Mouse (Mus musculus): ENCODE measurements around the gene Ywhaq.
A peak's percentile ranks its signal among the peaks of the same experiment; 100 is the strongest.

Gene Ywhaq

DNA sequence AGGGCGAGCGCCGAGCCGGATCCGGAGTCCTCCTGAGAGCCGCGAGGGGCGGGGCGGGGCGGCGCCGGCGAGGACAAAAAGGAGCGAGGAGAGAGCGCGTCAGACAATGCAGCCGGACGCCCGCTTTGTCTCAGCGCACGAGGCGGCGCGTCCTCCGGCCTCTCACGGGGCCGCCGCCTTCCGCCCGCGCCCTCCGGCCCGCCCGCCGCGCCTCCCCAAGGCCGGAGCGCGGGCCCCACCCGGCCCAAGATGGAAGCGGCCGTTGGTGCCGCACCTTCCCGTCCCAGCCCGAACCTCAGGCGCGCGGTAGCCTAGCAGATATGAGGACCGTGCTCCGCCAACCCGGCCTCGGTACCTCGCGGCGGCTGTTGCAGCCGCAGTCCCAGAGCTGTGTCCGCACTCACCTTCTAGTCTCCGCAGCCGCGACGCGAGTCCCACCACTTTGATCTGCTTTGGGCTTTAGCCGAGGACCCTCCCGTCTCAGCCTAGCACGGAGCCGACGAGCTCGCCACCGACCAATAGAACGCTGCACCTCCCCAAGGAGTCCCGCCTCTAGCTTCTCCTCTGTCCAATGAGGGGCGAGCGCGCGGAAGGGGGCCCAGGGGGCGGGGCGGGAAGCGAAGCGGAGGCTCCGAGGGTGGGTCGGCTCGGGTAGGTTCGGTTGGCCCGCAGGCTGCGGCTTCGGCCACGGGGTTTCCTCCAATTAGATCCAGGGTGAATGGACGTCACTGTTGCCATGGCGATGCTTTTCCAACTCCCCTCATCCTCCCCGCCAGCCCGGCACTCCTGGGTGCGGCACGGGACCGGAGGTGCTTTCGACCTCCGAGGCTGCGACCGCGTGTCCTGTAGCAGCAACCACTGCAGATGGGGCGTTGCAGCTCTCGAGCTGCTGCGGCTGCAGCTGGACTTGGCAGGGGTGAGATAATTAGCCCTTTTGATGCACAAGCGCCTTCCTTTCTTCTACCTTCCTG lies at the start of gene Ywhaq:
Gene Ywhaq (minus strand): TSS at position 538 of the 971 bp plus-strand sequence.
- DNase-seq (ENCODE audit: low read depth): peak; percentile 97

DNA sequence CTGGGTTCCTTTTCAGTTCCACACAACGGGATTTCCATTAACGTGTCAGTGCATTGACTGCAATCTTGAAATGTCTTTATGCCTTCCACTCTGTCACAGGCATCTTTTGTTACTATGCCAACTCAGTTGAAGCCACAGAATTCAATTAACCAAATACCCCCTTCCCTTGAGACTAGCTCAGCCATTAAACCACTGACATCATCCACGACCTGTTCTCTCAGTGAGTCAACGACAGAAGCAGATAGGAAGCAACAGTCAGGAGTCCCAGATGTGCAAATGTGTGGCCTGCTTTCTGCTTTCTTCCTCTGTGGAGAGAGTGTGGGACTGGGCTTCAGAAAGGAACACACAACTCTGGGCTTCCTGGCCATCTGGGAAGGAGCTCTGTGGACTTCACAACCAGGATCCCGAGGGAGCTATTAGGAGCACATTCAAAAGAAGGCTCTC lies 46.0 kb upstream of the Ywhaq start:
- peak; percentile 36 for DNase-seq (ENCODE audit: low read depth)

DNA sequence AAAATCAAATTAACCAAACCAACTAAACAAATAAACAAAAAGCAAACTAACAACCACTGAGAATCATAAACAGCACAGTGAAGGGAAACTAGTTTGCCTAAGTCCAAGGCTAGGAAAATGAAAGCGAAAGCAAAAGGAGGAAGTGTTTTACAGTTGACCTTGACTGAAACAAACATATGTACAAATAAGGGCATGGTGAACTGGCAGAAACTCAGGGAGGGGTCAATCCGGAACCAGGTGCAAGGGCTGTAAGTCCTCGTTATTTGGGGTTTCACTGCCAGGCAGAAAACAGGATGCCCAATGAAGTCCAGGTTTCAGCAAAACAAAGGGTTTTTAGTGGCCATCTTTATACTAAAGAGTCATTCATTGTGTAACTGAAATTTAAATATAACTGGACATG lies 45.2 kb upstream of the Ywhaq start:
- peak; percentile 78 for DNase-seq (ENCODE audit: low read depth)

DNA sequence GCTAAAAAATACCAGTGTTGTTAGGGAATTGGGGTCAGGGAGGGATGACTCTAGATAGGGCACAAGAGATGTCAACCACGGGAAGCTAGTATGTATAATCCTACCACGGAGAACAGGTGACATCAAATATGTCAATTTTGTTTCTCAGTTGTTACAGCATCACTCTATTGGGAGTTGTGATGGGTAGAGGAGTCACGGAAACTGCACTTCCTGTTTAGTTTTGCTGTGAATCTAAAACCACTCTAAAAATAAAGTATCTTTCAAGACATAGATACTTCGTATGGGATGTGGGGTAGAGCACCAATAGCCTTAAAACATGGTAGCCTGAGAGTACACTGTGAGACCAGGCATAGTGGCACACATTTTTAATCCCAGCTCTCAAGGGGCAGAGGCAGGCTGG lies 42.2 kb upstream of the Ywhaq start:
- DNase-seq (ENCODE audit: low read depth): peak; percentile 60

DNA sequence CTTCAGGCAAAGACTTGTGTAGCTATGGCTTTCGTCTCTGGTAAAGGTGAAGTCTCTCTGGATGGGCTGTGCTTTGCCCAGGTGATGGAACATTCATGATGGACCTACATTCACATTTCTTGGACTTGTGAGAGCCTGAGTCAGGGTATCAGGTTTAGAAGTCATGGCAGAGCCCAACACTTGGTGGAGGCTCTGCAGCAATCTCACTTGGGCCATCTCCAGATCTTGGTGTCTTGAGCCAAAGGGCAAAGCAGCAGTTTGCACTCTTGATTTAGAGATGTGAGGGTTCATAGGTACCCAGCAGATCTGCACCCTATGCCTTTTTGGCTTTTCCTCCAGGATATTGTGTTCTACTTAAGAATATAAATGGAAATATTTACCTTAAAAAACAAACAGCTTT lies 38.6 kb upstream of the Ywhaq start:
- DNase-seq (ENCODE audit: low read depth): no peak

DNA sequence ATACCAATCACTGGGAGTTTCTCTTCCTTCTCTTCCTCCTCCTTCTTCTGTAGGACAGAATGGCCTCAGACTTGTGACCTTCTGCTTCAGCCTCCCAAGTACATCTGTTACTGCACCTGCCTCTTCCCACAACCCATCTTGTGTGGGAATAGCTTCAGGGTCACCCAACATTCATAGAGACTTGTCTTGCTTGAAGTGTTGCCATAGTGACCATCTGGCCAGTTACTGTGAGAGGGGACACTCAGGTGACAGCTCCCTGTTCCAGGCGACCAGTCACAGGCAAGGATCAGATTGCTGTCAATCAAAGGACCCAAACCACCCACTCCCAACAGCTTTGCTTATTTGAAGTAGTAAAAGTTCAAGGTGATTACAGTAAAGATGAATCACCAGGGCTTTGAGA lies 34.3 kb upstream of the Ywhaq start:
- no peak for DNase-seq (ENCODE audit: low read depth)

DNA sequence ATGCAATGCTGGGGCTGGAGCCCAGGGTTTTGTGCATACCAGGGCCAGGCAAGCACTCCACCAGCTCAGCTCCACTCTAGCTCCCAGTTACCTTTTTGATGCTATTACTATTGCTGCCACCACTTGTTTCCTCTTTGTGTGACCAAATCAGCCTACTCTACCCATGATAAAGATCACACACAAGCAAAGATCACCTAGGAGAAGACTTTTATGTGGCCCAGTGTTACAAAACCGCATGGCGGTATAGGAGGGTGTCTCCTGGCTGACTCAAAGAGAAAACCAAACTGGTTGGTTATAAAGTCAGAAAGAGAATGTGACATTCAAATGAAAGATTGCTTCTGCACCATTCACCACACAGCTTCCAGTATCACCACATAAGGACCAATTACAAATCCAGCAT lies 33.9 kb upstream of the Ywhaq start:
- DNase-seq (ENCODE audit: low read depth): peak; percentile 89

DNA sequence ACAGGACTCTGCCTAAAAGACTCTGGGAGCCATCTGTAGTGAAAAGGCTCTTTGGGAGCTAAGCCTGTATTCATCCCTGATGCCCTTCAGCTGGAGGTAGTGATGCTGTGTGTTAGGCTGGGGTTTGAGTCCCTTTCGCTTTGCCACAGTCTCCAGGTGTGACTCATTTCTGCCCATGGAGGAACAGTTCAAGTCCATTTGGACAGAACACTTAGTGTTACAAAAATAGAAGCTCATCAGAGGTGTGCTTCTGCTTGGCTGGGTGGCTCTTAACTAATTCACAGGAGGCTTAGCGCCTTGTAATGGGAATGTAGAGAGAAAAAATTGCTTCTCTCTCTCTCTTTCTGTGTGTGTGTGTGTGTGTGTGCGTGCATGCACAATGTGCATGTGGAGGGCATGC lies 26.3 kb upstream of the Ywhaq start:
- no peak for DNase-seq (ENCODE audit: low read depth)

DNA sequence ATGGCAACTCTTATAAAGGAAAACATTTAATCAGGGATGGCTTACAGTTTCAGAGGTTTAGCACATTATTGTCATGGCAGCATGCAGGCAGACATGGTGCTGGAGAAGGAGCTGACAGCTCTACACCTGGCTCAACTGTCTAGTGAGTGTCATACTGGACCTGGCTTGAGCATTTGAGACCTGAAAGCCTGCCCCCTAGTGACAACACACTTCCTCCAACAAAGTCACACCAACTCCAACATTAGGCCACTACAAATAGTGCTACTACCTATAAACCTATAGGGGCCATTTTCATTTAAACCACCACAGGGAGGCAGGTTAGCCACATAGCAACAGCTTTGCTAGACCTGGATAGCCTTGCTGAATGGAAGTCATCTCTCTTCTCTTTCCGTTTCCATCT lies 24.4 kb upstream of the Ywhaq start:
- peak; percentile 38 for DNase-seq (ENCODE audit: low read depth)

DNA sequence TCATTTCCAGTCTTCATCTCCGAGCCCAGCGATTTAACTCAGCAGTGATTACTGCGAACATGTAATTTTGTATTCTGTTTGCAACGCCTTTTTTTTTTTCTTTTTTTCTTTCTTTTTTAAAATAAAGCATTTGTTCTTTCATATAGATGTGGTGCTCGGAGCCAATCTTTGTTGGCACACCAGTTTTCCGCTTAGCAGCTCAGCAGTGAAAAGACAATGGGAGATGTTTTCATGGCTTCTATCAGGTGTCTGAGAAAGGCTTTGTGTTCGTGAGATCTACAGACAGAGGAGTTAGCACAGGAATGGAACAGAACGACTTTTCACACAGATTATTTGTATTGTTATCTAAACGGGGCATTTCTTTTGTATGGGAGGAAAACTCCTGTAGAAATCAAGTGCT lies 22.0 kb upstream of the Ywhaq start:
- DNase-seq (ENCODE audit: low read depth): no peak

DNA sequence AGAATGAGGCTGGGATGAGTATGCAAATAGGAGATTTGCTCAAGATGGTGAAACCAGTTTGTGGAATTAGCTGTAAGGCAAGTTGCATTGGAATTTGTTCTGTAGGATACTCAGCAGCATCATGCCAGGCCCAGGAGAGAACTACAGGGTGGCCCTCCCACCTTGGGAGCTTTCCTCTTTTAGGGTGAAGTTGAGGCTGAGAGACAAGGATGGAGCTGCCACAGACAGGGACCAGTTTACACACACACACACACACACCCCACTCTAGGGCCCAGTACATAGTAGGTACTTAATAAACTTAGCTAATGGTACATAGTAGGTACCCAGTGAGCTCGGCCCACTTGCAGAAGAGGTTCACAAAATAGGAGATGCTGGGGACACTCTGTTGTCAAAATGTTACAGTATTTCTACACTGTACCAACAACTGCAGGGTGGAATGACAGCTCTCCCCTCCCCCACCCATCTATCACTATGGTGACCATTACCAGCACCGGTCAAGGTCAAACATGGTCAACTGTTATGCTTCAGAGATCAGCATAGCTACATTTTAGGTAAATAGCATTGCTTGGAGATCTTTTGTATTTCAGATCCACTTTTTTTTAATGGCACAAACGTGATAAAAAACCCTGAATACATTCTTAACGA lies 21.4 kb upstream of the Ywhaq start:
- no peak for DNase-seq (ENCODE audit: low read depth)

DNA sequence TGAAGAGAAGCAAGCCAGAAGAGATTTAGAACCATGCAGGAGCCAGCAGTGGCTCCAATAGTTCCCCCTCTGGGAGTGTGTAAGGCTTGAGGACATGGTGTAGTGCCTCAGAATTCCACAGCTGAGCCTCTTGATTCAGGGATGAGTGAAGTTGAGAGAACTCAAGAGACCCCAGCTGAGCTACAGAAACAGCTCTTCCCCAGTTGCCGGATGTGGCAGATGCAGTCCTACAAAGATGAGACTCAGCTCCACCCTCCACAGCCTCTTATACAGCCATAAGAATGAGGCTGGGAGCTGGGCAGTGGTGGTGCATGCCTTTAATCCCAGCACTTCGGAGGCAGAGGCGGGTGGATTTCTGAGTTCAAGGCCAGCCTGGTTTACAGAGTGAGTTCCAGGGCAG lies 20.9 kb upstream of the Ywhaq start:
- no peak for DNase-seq (ENCODE audit: low read depth)

DNA sequence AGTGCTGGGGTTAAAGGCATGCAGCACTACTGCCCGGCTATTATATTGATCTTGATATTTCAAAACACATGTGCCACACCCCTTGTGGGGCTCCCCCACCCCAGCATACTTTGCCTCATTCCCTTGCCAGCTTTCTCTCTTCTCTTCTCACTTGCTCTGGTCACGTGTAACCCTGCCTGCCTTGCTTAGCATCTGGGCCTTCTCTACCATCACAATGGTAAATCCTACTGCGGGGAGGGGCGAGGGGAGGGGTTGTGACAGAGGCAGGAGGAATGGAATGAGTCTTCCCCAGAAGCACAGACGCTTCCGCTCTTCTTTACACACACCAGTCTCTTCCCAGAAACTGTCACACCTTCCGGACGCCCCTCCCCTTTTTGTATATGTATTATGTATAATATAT lies 14.5 kb upstream of the Ywhaq start:
- DNase-seq (ENCODE audit: low read depth): no peak

DNA sequence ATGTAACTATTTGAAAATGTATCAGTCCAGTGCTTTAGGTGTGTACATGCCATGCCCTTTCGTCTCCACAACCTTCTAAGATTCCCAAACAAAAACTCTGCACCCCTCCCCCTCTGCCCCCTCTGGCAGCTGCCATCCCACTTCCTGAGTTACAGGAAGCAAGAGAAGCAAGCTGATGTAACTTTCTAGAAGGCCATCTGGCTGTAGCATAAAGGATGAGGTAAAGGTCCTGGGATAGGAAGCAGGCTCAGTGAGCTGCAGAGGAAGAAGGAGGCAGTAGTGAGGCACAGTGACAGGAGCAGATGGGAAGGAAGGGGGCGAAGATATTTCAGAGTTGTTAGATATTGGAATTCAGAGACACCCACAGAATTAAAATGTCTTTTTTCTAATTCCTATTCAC lies 13.6 kb upstream of the Ywhaq start:
- DNase-seq (ENCODE audit: low read depth): no peak

DNA sequence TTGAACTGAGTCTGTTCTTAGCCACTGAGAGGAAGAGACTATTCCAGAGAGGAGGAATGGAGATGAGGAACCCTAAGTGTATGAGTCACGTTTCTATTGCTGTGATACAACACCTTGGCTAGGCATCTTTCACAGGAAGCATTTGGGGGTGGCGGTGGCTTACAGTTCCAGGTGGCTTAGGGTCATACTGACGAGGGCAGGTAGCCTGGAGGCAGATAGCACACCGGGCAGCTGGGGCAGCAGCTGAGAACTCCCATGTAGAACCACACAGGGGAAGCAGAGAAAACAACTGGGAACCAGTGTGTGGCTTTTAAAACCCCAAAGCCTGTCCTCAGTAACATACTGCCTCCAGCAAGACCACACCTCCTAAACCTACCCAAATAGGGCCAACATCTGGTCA lies 12.7 kb upstream of the Ywhaq start:
- DNase-seq (ENCODE audit: low read depth): no peak

DNA sequence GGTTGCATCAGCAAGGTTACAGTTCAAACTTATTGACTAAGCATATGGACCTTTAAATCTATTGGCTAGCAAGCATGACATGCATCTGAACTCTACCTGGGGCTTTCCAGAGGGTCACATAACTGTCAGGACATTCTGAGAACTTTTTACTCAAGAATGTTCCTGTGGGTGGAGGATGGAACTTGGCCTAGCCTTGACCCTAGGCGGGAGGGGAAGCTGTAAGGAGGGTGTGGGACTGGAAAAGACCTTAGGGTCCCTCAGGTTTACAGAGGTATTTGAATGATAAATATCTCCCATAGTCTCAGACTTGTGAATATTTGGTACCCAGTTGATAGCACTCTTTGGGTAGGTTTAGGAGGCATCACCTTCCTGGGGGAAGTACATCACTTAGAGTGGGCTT lies 11.6 kb upstream of the Ywhaq start:
- DNase-seq (ENCODE audit: low read depth): no peak

DNA sequence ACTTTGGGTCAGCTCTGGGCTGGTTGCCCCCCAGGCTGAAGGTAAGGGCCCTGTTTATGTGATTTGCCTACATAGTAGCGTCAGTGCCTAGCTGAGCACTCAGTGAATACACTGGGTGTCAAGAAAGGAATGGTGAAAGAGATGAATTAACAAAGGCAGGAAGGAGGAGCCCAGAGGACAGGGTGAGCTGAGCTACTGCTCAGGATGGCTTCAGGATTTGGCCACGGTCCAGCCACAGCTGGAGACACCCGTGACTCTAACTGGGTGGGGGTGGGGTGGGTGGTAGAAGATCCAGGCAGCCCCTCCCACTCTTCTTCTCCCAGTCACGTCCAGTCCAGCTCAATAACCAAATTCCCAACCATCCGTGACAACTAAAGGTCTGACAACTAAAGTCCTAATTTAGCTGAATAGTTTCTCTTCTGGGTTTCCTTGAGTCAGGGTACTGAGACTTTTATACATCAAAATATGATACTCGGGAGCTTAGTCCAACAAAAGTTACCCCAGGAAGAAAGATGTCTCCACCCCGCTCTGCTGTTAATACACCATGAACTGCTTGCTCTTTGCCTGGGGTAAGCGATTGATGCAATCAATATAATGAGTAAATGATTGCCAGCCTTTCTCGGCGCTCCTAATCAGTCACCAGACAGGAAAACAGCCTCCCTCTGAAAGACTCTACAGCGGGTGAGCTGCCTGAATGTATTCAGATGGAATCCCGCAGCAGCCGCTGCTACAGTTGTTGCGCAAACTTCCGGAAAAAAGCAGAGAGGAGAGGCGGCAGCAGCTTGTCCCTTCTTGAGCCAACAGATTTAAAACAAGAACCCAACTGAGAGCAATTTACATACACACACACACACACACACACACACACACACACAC lies 8.9 kb upstream of the Ywhaq start:
- peak; percentile 49 for DNase-seq (ENCODE audit: low read depth)

DNA sequence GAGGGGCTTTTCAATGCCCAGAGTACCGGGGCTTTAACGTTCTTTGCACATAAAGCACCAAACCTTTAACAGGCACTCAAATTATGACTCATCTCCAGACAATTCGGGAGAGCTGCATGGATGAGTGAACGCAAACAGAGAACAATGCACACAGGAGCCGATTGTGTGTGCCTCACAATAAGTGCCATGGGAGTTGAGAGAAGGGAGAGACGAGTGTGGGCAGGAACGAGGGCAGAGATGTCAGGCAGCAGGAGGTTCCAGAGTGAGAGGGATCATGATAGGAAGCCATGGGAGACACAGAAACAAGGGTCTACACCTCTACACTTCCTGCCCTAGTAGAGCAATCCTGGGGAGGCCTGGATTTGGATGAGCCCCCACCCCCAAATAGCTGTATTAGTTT lies 7.2 kb upstream of the Ywhaq start:
- DNase-seq (ENCODE audit: low read depth): no peak

DNA sequence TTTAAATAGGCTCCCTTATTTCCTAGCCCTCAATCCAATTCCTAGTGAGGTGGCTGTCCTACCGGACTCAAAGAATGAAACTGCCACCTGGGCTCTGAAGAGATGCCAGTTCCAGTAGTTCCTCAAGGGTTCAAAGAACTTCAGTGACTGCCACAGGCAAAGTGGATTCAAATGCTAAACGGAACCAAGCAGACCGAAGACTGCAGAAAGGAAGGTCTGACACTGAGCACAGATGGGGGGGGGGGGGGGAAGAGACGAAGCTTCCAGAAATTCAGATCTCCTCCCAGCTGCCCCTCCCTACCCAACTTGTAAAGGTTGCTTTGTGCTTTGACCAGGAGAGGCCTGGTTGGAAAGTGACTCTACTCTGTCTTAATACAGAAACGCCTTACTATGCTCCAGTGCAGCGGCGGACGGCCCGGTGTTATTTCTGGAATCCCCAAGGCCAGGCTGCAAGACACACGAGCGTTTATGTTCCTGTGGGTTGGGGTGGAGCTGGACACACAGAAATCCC lies 1.2 kb upstream of the Ywhaq start:
- DNase-seq (ENCODE audit: low read depth): peak; percentile 43

DNA sequence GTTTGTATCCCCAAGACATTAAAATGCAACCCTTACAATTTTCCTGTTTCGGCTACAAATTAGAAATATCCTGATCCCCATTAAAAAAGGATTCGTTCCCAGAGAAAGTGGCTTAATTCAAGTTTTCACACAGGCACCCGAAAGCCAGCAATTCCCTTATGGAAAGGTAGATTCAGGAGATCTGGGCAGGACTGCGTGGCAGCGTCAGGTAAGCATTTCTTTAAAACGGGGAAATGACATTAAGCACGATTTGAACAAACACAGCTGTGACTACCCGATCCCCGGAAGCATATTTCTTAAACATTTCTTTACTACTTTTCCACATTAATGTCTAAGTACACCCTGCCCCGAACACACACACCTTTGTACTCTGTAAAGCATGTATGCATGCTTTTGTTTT lies 646 bp upstream of the Ywhaq start:
- DNase-seq (ENCODE audit: low read depth): no peak

DNA sequence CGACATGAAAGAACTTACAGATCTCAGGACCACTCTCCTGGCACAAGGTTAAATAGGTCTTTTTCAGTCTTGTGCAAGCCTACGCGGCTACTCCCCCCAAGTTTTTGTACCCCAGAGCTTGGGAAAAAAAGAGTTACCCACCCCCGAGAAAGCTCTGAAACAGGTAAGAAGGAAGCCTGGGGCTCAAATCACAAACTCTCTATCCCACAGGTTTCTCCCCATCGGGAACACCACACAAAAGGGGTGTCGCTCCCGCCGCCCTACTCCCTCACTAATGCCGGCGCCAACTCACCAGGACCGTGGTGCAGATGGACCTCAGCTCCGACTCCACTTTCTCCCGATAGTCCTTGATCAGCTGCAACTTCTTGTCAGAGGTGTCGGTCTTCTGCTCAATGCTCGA lies 931 bp downstream of the Ywhaq start:
- peak; percentile 32 for DNase-seq (ENCODE audit: low read depth)

DNA sequence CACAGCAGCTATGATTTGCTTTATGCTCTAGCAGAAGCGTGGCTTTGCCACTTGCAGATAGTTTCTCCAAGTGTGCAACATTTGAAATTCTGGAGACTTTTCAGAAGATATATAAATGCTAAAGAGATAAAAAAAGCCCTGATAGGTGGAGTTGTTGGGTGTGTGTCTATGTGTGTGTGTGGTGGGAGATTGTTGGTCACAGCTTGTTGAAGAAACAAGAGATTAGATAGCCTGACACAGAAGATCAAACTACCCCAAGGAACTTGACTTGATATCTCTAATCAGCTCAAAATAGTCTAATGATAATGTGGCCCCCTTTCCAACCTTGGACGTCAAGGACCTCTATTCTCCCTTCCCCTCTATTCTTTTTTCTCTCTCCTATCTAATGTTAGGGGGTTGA lies 6.8 kb downstream of the Ywhaq start:
- no peak for DNase-seq (ENCODE audit: low read depth)
